Mouse (Mus musculus): ENCODE measurements around the gene Hmox2. TPM values are rescaled to one million over a fixed set of nuclear protein-coding genes. Genes with fewer than 3 reads are reported as not detected.
A peak's percentile ranks its signal among the peaks of the same experiment; 100 is the strongest.
"Not testable (repeated sequence)": the region's sequence is repeated elsewhere in the genome, so short reads cannot be mapped to it uniquely, and the experiment has no call there.

The Hmox2 gene
- 36.0 and 41.2 TPM in 2 replicates for total RNA-seq (2014; rRNA removed)
- polyA plus RNA-seq (2015; fragmentation: Nextera tagmentation; extraction: Ambion mirVana), result 93.4 and 101 TPM in 2 replicates

DNA sequence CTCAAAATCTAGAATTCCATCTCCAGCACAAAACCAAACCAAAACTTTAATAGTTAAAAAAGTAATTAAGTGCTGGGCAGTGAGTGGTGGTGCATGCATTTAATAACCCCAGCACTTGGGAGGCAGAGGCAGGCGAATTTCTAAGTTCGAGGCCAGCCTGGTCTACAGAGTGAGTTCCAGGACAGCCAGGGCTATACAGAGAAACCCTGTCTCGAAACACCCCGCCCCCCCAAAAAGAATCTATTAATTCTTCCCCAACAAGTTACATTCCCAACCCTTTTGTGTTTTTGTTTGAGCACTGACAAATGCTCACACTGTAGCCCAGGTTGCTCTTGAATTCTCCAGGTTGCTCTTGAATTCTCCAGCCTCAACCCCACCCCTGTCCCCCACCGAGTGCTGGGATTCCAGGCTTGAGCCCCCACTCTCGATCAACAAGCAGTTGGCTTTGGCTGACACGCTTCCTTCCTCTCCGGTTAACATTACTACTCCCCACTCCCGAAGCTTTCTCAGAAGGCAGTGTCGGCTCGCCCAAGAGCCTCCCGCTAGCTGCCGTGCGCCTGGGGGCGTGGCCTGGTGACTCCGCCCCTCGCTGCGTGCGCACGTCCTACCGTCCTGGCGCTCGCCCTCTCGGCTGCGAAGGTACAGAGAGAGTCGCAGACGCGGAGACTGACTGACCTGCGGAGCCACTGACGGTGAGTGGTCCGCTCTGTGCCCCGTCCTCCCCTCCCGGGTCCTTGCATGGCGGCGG is at the start of gene Hmox2:
Gene Hmox2, plus strand, starts transcription at position 582 of the 748 bp plus-strand sequence.
- Histone ChIP-seq H3K4me1 (ENCODE audit: insufficient read depth, low read length) (no peaks in the 10 kb centered on the region), H3K27me3 (ENCODE audit: insufficient read depth, low read length) (no peaks in the 10 kb centered on the region), H3K27ac (peak within 1 kb of the TSS; percentile 74), H3K9me3 (ENCODE audit: low read length) (no peaks in the 10 kb centered on the region), H3K9ac (replicated peaks; ENCODE audit: low read length) (peak within 1 kb of the TSS; percentile 88), H3K4me3 (ENCODE audit: low read length) (peak within 1 kb of the TSS; percentile 91), H3K4me2 (ENCODE audit: low read depth, low read length) (peak within 1 kb of the TSS; percentile 87), H3K36me3 (ENCODE audit: insufficient read depth, low read length) (no peaks in the 10 kb centered on the region)
- WGBS, result 5% methylated on average over 35 of the region's 35 CpGs
- TF ChIP-seq CTCF (IDR thresholded peaks at IDR 0.05; ENCODE audit: low read depth), result no peak
- DNase-seq (ENCODE audit: low spot score) (peak; percentile 95), ATAC-seq (peak; percentile 97)

DNA sequence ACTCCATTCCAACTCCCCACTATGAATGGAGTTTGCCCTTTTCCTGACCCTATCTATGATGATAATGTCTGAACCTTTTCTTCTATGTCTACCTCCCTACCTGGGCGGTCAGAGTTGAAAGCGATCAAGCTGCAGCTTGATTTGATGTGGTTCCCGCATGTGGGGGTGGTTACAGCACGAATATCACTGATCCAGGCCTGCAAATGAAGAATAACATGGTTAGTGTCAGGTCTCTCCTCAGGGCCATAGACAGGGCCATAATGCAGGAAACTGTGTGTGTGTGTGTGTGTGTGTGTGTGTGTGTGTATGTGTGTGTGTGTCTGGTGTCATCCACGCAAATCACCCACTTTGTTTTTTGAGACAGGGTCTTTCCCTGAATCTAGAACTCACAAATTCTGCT is 49.3 kb upstream of the Hmox2 start:
- TF ChIP-seq CTCF (IDR thresholded peaks at IDR 0.05; ENCODE audit: low read depth), result no peak
- ATAC-seq (no peak), DNase-seq (ENCODE audit: low spot score) (no peak)
- no peak overlapping the region for H3K27ac ChIP-seq
- H3K27me3 ChIP-seq (ENCODE audit: insufficient read depth, low read length), result no peaks in the 10 kb centered on the region
- H3K9me3 ChIP-seq (ENCODE audit: low read length), result no peaks in the 10 kb centered on the region
- H3K4me2 ChIP-seq (ENCODE audit: low read depth, low read length), result no peak overlapping the region
- H3K4me3 ChIP-seq (ENCODE audit: low read length), result no peak overlapping the region
- WGBS, result 90% methylated on average over 5 of the region's 5 CpGs
- peaks cover 19% of the 10 kb centered on the region for H3K36me3 ChIP-seq (ENCODE audit: insufficient read depth, low read length)
- H3K4me1 ChIP-seq (ENCODE audit: insufficient read depth, low read length), result peaks cover 4% of the 10 kb centered on the region
- H3K9ac ChIP-seq (replicated peaks; ENCODE audit: low read length), result no peak overlapping the region

DNA sequence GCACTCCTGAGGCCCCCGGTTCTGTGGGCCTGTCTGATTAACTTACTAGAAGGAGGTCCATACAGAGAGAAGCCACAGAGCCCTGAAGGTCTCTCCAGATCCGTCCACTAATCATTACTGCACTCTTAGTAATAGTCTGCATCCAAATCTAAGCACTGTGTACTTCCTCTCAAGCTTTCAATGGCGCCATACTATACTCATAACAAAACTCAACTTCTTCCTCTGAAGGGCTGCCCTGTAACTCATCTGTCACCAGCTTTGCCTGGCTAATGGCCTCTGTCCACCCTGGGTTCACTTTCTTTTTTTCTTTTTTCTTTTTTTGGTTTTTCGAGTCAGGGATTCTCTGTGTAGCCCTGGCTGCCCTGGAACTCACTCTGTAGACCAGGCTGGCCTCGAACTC is 48.1 kb upstream of the Hmox2 start:
- Histone ChIP-seq H3K27ac (no peak overlapping the region), H3K4me1 (ENCODE audit: insufficient read depth, low read length) (peaks cover 4% of the 10 kb centered on the region), H3K4me2 (ENCODE audit: low read depth, low read length) (no peak overlapping the region; the same call in 1 of the 2 replicates), H3K4me3 (ENCODE audit: low read length) (no peak overlapping the region), H3K36me3 (ENCODE audit: insufficient read depth, low read length) (peaks cover 19% of the 10 kb centered on the region), H3K9ac (replicated peaks; ENCODE audit: low read length) (no peak overlapping the region), H3K27me3 (ENCODE audit: insufficient read depth, low read length) (no peaks in the 10 kb centered on the region), H3K9me3 (ENCODE audit: low read length) (no peaks in the 10 kb centered on the region)
- no peak for TF ChIP-seq CTCF (IDR thresholded peaks at IDR 0.05; ENCODE audit: low read depth)
- no peak for DNase-seq (ENCODE audit: low spot score)
- WGBS, result 86% methylated on average over 5 of the region's 5 CpGs
- ATAC-seq, result no peak

DNA sequence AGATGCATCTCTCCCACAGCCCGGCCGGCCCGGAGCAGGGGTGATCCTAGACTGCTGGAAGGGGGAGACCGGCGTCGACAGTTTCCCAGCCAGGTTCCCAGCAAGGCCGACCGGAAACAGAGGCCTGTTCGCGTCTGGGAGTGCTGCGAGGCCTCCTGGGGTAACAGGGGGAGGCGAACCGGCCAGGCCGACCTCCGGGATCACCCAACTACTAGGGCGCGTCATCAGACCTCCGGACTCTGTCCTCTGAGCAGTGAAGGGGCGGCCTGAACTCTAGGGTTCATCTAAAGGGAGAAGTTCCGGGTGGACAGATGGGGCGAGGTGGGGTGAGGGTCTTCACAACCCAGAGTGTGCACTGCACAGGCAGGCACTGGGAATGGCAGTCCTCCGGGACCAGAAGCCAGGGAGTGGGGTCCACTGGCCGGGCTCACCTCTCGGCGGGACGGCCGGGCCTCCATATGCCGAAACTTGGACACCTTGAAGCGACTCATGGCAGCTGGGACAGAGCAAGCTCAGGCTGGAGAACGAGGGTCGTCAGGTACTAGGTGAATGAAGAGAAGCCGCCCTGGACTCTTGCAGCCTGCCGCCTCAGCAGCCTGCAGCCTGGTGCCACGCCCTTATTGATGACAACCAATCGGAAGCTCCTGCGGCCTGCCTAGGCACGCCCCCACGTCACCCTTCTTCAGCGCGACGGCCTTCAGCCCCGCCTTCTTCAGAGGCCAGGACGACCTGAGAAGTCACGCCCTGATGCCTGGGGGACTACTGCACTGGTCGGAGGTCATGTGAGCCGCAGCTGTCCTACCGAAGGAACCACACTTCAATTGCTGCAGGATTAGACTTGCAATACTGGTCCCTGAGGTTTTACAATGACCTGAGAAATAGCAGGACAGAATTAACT is 46.8 kb upstream of the Hmox2 start, which contains the start of gene Coro7:
Gene Coro7, minus strand, starts transcription at position 657 of the 898 bp plus-strand sequence.
- WGBS, result 2% methylated on average over 47 of the region's 47 CpGs
- Histone ChIP-seq H3K27ac (peak within 1 kb of the TSS; percentile 52), H3K4me3 (ENCODE audit: low read length) (peak within 1 kb of the TSS; percentile 62), H3K27me3 (ENCODE audit: insufficient read depth, low read length) (no peaks in the 10 kb centered on the region), H3K4me1 (ENCODE audit: insufficient read depth, low read length) (peaks cover 4% of the 10 kb centered on the region), H3K36me3 (ENCODE audit: insufficient read depth, low read length) (peaks cover 15% of the 10 kb centered on the region), H3K4me2 (ENCODE audit: low read depth, low read length) (peak within 1 kb of the TSS; percentile 81), H3K9ac (replicated peaks; ENCODE audit: low read length) (peak within 1 kb of the TSS; percentile 66), H3K9me3 (ENCODE audit: low read length) (no peaks in the 10 kb centered on the region)
- DNase-seq (ENCODE audit: low spot score) (peak; percentile 93), ATAC-seq (peak; percentile 90)
- TF ChIP-seq CTCF (IDR thresholded peaks at IDR 0.05; ENCODE audit: low read depth), result 0 out of 2 replicates have a peak, but pooled peaks have one; percentile 1

DNA sequence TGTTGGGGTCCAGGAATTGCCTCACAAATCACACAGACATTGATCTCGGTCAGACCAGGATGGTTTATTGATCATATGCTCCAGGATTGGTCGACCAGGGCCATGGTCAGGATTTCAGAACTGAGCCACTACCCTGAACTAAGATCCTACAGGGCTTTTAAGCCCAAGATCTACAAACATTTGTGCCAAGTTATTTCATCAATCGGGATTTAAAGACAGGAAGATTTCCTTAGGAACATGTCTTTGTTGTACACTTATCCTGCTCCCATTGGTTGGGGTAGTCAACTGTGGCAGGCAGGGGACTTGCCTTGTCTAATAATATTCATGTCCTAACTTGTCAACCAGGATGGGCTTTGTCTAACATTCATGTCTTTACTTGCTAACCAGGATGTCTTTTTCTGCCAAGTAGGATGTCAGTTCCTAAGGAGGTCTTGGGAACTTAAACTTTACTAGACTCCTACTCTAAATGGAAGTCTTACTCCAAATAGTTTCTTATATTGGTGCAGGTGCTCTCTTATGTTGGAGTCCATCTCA is 45.2 kb upstream of the Hmox2 start:
- DNase-seq (ENCODE audit: low spot score); ATAC-seq; H3K27me3 ChIP-seq (ENCODE audit: insufficient read depth, low read length); H3K27ac ChIP-seq; H3K4me3 ChIP-seq (ENCODE audit: low read length); H3K9ac ChIP-seq (replicated peaks; ENCODE audit: low read length); H3K4me2 ChIP-seq (ENCODE audit: low read depth, low read length); H3K9me3 ChIP-seq (ENCODE audit: low read length); H3K36me3 ChIP-seq (ENCODE audit: insufficient read depth, low read length): not testable (repeated sequence)
- 74% methylated on average over 3 of the region's 3 CpGs for WGBS
- H3K4me1 ChIP-seq (ENCODE audit: insufficient read depth, low read length), result peaks cover 11% of the 10 kb centered on the region

DNA sequence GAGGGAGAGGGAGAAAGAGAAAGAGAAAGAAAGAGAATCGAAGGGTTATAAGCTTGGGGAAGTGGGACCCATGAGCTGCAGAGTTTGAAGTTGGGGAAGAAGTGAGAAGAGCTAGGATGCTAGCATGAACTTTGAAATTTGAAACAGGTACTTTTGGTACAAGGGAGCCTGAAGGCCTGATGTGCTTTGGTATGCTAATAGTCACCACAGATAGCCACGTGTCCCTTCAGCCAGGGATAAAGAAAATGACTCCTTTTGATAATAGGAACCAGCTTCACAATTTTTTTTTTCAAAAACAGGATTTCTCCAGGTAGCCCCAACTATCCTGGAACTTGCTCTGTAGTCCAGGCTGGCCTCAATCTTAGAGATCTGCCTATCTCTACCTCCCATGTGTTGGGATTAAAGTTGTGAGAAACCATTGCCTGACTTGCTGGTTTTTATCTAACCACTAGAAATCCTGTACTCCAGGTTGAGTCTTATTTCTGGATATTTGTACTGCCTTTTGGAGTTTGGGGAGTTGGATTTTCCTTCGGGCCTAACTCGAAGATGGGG is 43.5 kb upstream of the Hmox2 start:
- no peak for TF ChIP-seq CTCF (IDR thresholded peaks at IDR 0.05; ENCODE audit: low read depth)
- H3K36me3 ChIP-seq (ENCODE audit: insufficient read depth, low read length), result peaks cover 4% of the 10 kb centered on the region; the same call in 1 of the 2 replicates
- H3K4me3 ChIP-seq (ENCODE audit: low read length), result peak overlapping the region; percentile 94; the same call in 1 of the 2 replicates
- H3K4me2 ChIP-seq (ENCODE audit: low read depth, low read length), result peak overlapping the region; percentile 98; the same call in 1 of the 2 replicates
- 69% methylated on average over 4 of the region's 4 CpGs for WGBS
- no peaks in the 10 kb centered on the region for H3K9me3 ChIP-seq (ENCODE audit: low read length)
- no peak overlapping the region for H3K9ac ChIP-seq (replicated peaks; ENCODE audit: low read length)
- no peak for ATAC-seq
- no peaks in the 10 kb centered on the region for H3K27me3 ChIP-seq (ENCODE audit: insufficient read depth, low read length)
- H3K27ac ChIP-seq, result no peak overlapping the region
- DNase-seq (ENCODE audit: low spot score), result no peak
- peaks cover 11% of the 10 kb centered on the region for H3K4me1 ChIP-seq (ENCODE audit: insufficient read depth, low read length)
